Comparison of ENCODE assay signal across 10 mouse cellular contexts in the genomic region with DNA sequence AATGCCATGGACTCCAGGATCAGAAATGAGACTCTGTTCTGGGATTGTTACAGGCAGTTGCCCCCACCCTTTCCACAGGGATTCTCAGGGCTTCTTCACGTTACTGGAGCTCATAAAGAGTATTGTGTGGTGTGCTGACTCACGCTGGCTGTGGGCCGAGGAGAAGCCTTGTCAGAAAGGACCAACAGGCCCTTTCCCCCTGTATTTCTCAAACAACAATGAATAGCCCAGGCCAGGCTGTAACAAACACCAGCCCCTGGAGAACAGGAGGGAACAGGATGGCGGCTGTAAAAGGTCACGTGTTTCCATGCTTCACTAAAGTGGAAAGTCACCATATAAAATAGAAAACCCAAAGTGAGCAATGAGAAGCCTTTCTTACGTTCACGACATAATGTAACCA. TPM values are rescaled to one million over a fixed set of nuclear protein-coding genes. Genes with fewer than 3 reads are reported as not detected.
DNase-seq lines count a peak whose midpoint lies in the region; ATAC-seq and TF ChIP-seq lines count a peak whose summit lies in the region.
"Had no signal": no experiment of that assay in that cellular context is flagged by ENCODE, and none has a peak within 500 bp of the region (broad histone marks: within the 10 kb centered on the region; RNA-seq: fewer than 3 reads in every experiment).

No protein-coding gene starts in this region.

- no peaks in the 10 kb centered on the region for H3K9me3 ChIP-seq in CH12.LX (replicated peaks; ENCODE audit: low read length)
- no peaks in the 10 kb centered on the region for H3K9me3 ChIP-seq in lung, postnatal 0 days (ENCODE audit: low read length)

- ATAC-seq in lung, postnatal 0 days: no peak

- dilution Hi-C loops in CH12.LX (cut with MboI; ENCODE audit: extremely low pct_ligation_motif_present, extremely low pct_unique_long_range_greater_than_20kb, low sequenced_read_pairs): no loop called here

- in situ Hi-C loops in CH12.LX (cut with MboI; ENCODE audit: low pct_ligation_motif_present, low pct_unique_long_range_greater_than_20kb, low sequenced_read_pairs): no loop called here

- peak overlapping the region; percentile 86 for H3K27ac ChIP-seq in CH12.LX (ENCODE audit: insufficient read depth, low read depth)
- no peak overlapping the region for H3K27ac ChIP-seq in lung, postnatal 0 days (ENCODE audit: low read length)
- H3K27ac ChIP-seq: hindbrain, embryonic 14.5 days had no signal

- peaks cover 7 to 19% of the 10 kb centered on the region in 2 experiments for H3K36me3 ChIP-seq in CH12.LX (replicated peaks in 1 of 2; ENCODE audit: control insufficient read depth in 1 of 2, insufficient read depth in 1 of 2, low read length in 1 of 2)
- H3K36me3 ChIP-seq in lung, postnatal 0 days (ENCODE audit: insufficient read depth, low read length): no peaks in the 10 kb centered on the region

- peak; percentile 34 to 39 for DNase-seq in heart, adult 9 months (ENCODE audit: low spot score in 2 of 2)
- no peak for DNase-seq in heart, adult 8-10 months (ENCODE audit: low spot score)
- DNase-seq in CH12.LX (ENCODE audit: extremely low read depth): no peak
- peak; percentile 43 for DNase-seq in brain, adult 2 months (ENCODE audit: low read depth, low spot score)
- DNase-seq in liver: peak; percentile 31
- DNase-seq in lung, adult 18-20 months: no peak
- DNase-seq in embryo, embryonic 10.5 days (ENCODE audit: low spot score): no peak
- DNase-seq in lung, postnatal 0 days (ENCODE audit: low spot score): no peak
- DNase-seq: cerebellum, adult 11 months had no signal

- no peak for TF ChIP-seq EP300 in CH12.LX (IDR thresholded peaks at IDR 0.05; ENCODE audit: low read length)
- no peak for TF ChIP-seq EP300 in lung, postnatal 0 days (IDR thresholded peaks at IDR 0.05)

- H3K4me2 ChIP-seq in CH12.LX (ENCODE audit: insufficient read depth, low read depth, poor library complexity, severe bottlenecking): peak overlapping the region; percentile 59; the same call in 1 of the 2 replicates
- H3K4me2 ChIP-seq in lung, postnatal 0 days (replicated peaks; ENCODE audit: low read depth, low read length): no peak overlapping the region
- H3K4me2 ChIP-seq: hindbrain, embryonic 14.5 days had no signal

- TF ChIP-seq CTCF in CH12.LX (conservative IDR thresholded peaks at IDR 0.05 in 1 of 2, IDR thresholded peaks at IDR 0.05 in 1 of 2; ENCODE audit: low read depth in 2 of 2, low read length in 2 of 2): no peak
- no peak for TF ChIP-seq CTCF in lung, postnatal 0 days (IDR thresholded peaks at IDR 0.05)

- no peak for TF ChIP-seq POLR2A in CH12.LX (IDR thresholded peaks at IDR 0.05; ENCODE audit: low read depth, low read length)

- no peaks in the 10 kb centered on the region for H3K79me2 ChIP-seq in CH12.LX (replicated peaks; ENCODE audit: control insufficient read depth, extremely low read depth, insufficient read depth, poor library complexity, severe bottlenecking)

- 73% methylated on average over 7 of the region's 7 CpGs for WGBS in lung, postnatal 0 days

- H3K27me3 ChIP-seq in CH12.LX (replicated peaks): no peaks in the 10 kb centered on the region
- no peaks in the 10 kb centered on the region for H3K27me3 ChIP-seq in lung, postnatal 0 days (replicated peaks; ENCODE audit: insufficient read depth, low read length)

- H3K9ac ChIP-seq in CH12.LX (ENCODE audit: insufficient read depth, low read depth): peak overlapping the region; percentile 64
- no peak overlapping the region for H3K9ac ChIP-seq in lung, postnatal 0 days (replicated peaks; ENCODE audit: low read depth)
- H3K9ac ChIP-seq: hindbrain, embryonic 14.5 days had no signal

- no peak for TF ChIP-seq RAD21 in CH12.LX (IDR thresholded peaks at IDR 0.05; ENCODE audit: low read depth, low read length)

- H3K4me3 ChIP-seq in CH12.LX (replicated peaks in 1 of 3; ENCODE audit: low read depth in 2 of 3, low read length in 2 of 3, poor library complexity in 1 of 3): no peak overlapping the region
- no peak overlapping the region for H3K4me3 ChIP-seq in lung, postnatal 0 days (ENCODE audit: low read depth, low read length)

- peaks cover 17 to 45% of the 10 kb centered on the region in 2 experiments for H3K4me1 ChIP-seq in CH12.LX (ENCODE audit: control insufficient read depth in 1 of 2, insufficient read depth in 2 of 2)
- H3K4me1 ChIP-seq in lung, postnatal 0 days (ENCODE audit: insufficient read depth, low read depth, low read length): 0 out of 2 replicates have a peak, but pooled peaks cover 5% of the 10 kb centered on the region

TF ChIP-seq in CH12.LX, 34 proteins besides CTCF, POLR2A, EP300 and RAD21:
- peak; percentile 60 for TF ChIP-seq MAX (IDR thresholded peaks at IDR 0.05; ENCODE audit: low read length)
- peak; percentile 61 for TF ChIP-seq USF1 (IDR thresholded peaks at IDR 0.05; ENCODE audit: low read depth, low read length)
- TF ChIP-seq POLR2AphosphoS2 (IDR thresholded peaks at IDR 0.05; ENCODE audit: low read depth, low read length): no peak
- peak; percentile 76 for TF ChIP-seq BHLHE40 (IDR thresholded peaks at IDR 0.05; ENCODE audit: low read depth, low read length)
- peak; percentile 43; the same call in 1 of the 2 replicates for TF ChIP-seq USF2 (conservative IDR thresholded peaks at IDR 0.05; ENCODE audit: low read depth, low read length)
- 0 out of 2 replicates have a peak, but pooled peaks have one; percentile 19 for TF ChIP-seq CHD1 (IDR thresholded peaks at IDR 0.05; ENCODE audit: low read depth, low read length)
- TF ChIP-seq ELF1 (IDR thresholded peaks at IDR 0.05; ENCODE audit: low read depth, low read length): no peak
- TF ChIP-seq MAZ (IDR thresholded peaks at IDR 0.05; ENCODE audit: low read depth, low read length): no peak
- TF ChIP-seq HCFC1 (IDR thresholded peaks at IDR 0.05; ENCODE audit: low read depth, low read length): peak; percentile 11; the same call in 1 of the 2 replicates
- TF ChIP-seq MXI1 (IDR thresholded peaks at IDR 0.05; ENCODE audit: low read depth, low read length): 0 out of 2 replicates have a peak, but pooled peaks have one; percentile 5
TF ChIP-seq in CH12.LX: peak in this region for 7.

RNA-seq across cellular contexts. Expression of a gene that starts 28.2 kb away (rescaled TPM):
- total RNA-seq in heart, adult 8-10 months (2022): 10 to 100 TPM in 1 of 4 experiments, 1 to 10 TPM in 3; 7.5 to 10.2 (median 9.4) TPM
- total RNA-seq in CH12.LX (2012; rRNA removed) (204 and 212 TPM in 2 replicates), CH12.LX (2014; rRNA removed) (123 and 205 TPM in 2 replicates)
- polyA plus RNA-seq in CH12.LX (2012; ENCODE audit: insufficient read length, low read depth): 274 and 408 TPM in 2 replicates
- 99.3 and 118 TPM in 2 replicates for polyA plus RNA-seq in lung, postnatal 0 days (2015; fragmentation: Nextera tagmentation; extraction: Ambion mirVana)

Comparison
In these comparisons a context has a peak if more than half of its experiments do, and no peak if none do; other contexts are left out.
1. DNase-seq: peak in heart, adult 9 months (2 of 2), brain, adult 2 months (single experiment) and liver (single experiment); none in heart, adult 8-10 months (single experiment), CH12.LX (single experiment), lung, adult 18-20 months (0 of 2), embryo, embryonic 10.5 days (single experiment) and lung, postnatal 0 days (single experiment).
2. RNA of a gene that starts 28.2 kb away (total RNA-seq): 123 to 212 TPM in CH12.LX; 7.5 to 10.2 TPM in heart, adult 8-10 months; every median in the first group is over 10 times any median in the second.